In genomic region chr15:27486279-27486618, GRCm38 (mm10) we compare ENCODE assay signal across 11 mouse cellular contexts. TPM values are rescaled to one million over a fixed set of nuclear protein-coding genes. Genes with fewer than 3 reads are reported as not detected.
A peak's percentile ranks its signal among the peaks of the same experiment; 100 is the strongest.
DNase-seq lines count a peak whose midpoint lies in the region; ATAC-seq lines count a peak whose summit lies in the region.
"Had no signal": no experiment of that assay in that cellular context is flagged by ENCODE, and none has a peak within 500 bp of the region (broad histone marks: within the 10 kb centered on the region; RNA-seq: fewer than 3 reads in every experiment).

No protein-coding gene starts in this region.

- no peak for ATAC-seq in heart, embryonic 16.5 days (replicated peaks; ENCODE audit: extremely low read depth, insufficient read depth, low FRiP score)
- ATAC-seq in embryonic facial prominence, embryonic 15.5 days (ENCODE audit: insufficient number of reproducible peaks, low FRiP score, low TSS enrichment, low read depth) = no peak
- ATAC-seq in limb, embryonic 15.5 days (ENCODE audit: insufficient number of reproducible peaks, low FRiP score, low TSS enrichment, low read depth) = peak; percentile 33; the same call in 1 of the 2 replicates
- ATAC-seq: inflammation-experienced regulatory T-cells, adult 6 months had no signal

- no peaks in the 10 kb centered on the region for H3K36me3 ChIP-seq in heart, embryonic 16.5 days (ENCODE audit: control insufficient read depth, insufficient read depth)
- H3K36me3 ChIP-seq in embryonic facial prominence, embryonic 10.5 days (replicated peaks) = no peaks in the 10 kb centered on the region
- H3K36me3 ChIP-seq in embryonic facial prominence, embryonic 15.5 days = no peaks in the 10 kb centered on the region
- no peaks in the 10 kb centered on the region for H3K36me3 ChIP-seq in limb, embryonic 15.5 days
- H3K36me3 ChIP-seq: midbrain, embryonic 12.5 days had no signal

- H3K27ac ChIP-seq in heart, embryonic 16.5 days (ENCODE audit: low read length) = peak overlapping the region; percentile 56
- peak overlapping the region; percentile 54; the same call in 1 of the 2 replicates for H3K27ac ChIP-seq in embryonic facial prominence, embryonic 10.5 days (replicated peaks)
- peak overlapping the region; percentile 61 for H3K27ac ChIP-seq in embryonic facial prominence, embryonic 15.5 days (replicated peaks)
- peak overlapping the region; percentile 59; the same call in 1 of the 2 replicates for H3K27ac ChIP-seq in limb, embryonic 15.5 days
- H3K27ac ChIP-seq: midbrain, embryonic 12.5 days had no signal

- no peak for DNase-seq in heart, postnatal 10 days
- no peak for DNase-seq in embryonic facial prominence, embryonic 10.5 days (ENCODE audit: low spot score)
- no peak for DNase-seq in adrenal gland, postnatal 10 days
- DNase-seq in layer of hippocampus, postnatal 25 days (ENCODE audit: extremely low spot score in 1 of 2, low spot score in 1 of 2) = no peak
- DNase-seq: lung, embryonic 14.5 days had no signal

- no peak overlapping the region for H3K4me3 ChIP-seq in heart, embryonic 16.5 days (ENCODE audit: low read length)
- no peak overlapping the region for H3K4me3 ChIP-seq in embryonic facial prominence, embryonic 10.5 days
- H3K4me3 ChIP-seq in embryonic facial prominence, embryonic 15.5 days (replicated peaks) = peak overlapping the region; percentile 2; the same call in 1 of the 2 replicates
- no peak overlapping the region for H3K4me3 ChIP-seq in limb, embryonic 15.5 days
- H3K4me3 ChIP-seq: midbrain, embryonic 12.5 days had no signal

- no peaks in the 10 kb centered on the region for H3K27me3 ChIP-seq in heart, embryonic 16.5 days (ENCODE audit: control insufficient read depth, insufficient read depth, low read length)
- H3K27me3 ChIP-seq in embryonic facial prominence, embryonic 10.5 days (replicated peaks; ENCODE audit: low read depth, poor library complexity, severe bottlenecking) = no peaks in the 10 kb centered on the region
- no peaks in the 10 kb centered on the region for H3K27me3 ChIP-seq in embryonic facial prominence, embryonic 15.5 days
- H3K27me3 ChIP-seq in limb, embryonic 15.5 days = no peaks in the 10 kb centered on the region

- peaks cover 39% of the 10 kb centered on the region for H3K4me1 ChIP-seq in heart, embryonic 16.5 days (ENCODE audit: control insufficient read depth, insufficient read depth, low read length)
- H3K4me1 ChIP-seq in embryonic facial prominence, embryonic 10.5 days = peaks cover 40% of the 10 kb centered on the region
- H3K4me1 ChIP-seq in embryonic facial prominence, embryonic 15.5 days = peaks cover 46% of the 10 kb centered on the region
- H3K4me1 ChIP-seq in limb, embryonic 15.5 days = peaks cover 30% of the 10 kb centered on the region

- intact Hi-C loops in heart, postnatal 10 days (cut with DNase I) = no loop called here

- WGBS in heart, embryonic 16.5 days = 69% methylated on average over 5 of the region's 5 CpGs
- WGBS in embryonic facial prominence, embryonic 10.5 days = 58% methylated on average over 5 of the region's 5 CpGs
- 30% methylated on average over 5 of the region's 5 CpGs for WGBS in embryonic facial prominence, embryonic 15.5 days
- WGBS in limb, embryonic 15.5 days = 36% methylated on average over 5 of the region's 5 CpGs

- peak overlapping the region; percentile 49; the same call in 1 of the 2 replicates for H3K9ac ChIP-seq in heart, embryonic 16.5 days (ENCODE audit: low read length)
- no peak overlapping the region for H3K9ac ChIP-seq in embryonic facial prominence, embryonic 15.5 days
- no peak overlapping the region for H3K9ac ChIP-seq in limb, embryonic 15.5 days
- H3K9ac ChIP-seq: lung, embryonic 14.5 days; midbrain, embryonic 12.5 days had no signal

- peak overlapping the region; percentile 27 for H3K4me2 ChIP-seq in heart, embryonic 16.5 days (ENCODE audit: low read depth, low read length)
- peak overlapping the region; percentile 37 for H3K4me2 ChIP-seq in embryonic facial prominence, embryonic 15.5 days (replicated peaks)
- peak overlapping the region; percentile 17 for H3K4me2 ChIP-seq in limb, embryonic 15.5 days
- H3K4me2 ChIP-seq: midbrain, embryonic 12.5 days had no signal

- H3K9me3 ChIP-seq in heart, embryonic 16.5 days (replicated peaks; ENCODE audit: control insufficient read depth, low read length) = no peaks in the 10 kb centered on the region
- H3K9me3 ChIP-seq in embryonic facial prominence, embryonic 10.5 days = no peaks in the 10 kb centered on the region
- H3K9me3 ChIP-seq in embryonic facial prominence, embryonic 15.5 days (replicated peaks) = no peaks in the 10 kb centered on the region
- no peaks in the 10 kb centered on the region for H3K9me3 ChIP-seq in limb, embryonic 15.5 days
- H3K9me3 ChIP-seq: G1E; midbrain, embryonic 12.5 days had no signal

RNA-seq across cellular contexts. Expression of gene Ank, which starts 19.8 kb away (rescaled TPM):
- polyA plus RNA-seq in heart, embryonic 16.5 days (2015; fragmentation: Nextera tagmentation; extraction: Ambion mirVana) = 11.0 and 12.9 TPM in 2 replicates
- 100 to 1,000 TPM; 125 to 149 TPM for total RNA-seq in heart, postnatal 10 days (2021)
- polyA plus RNA-seq in embryonic facial prominence, embryonic 10.5 days (2016; fragmentation: Nextera tagmentation; extraction: Ambion mirVana) = 5.9 and 6.2 TPM in 2 replicates
- polyA plus RNA-seq in embryonic facial prominence, embryonic 15.5 days (2015; fragmentation: Nextera tagmentation; extraction: Ambion mirVana) = 21.8 and 23.3 TPM in 2 replicates
- polyA plus RNA-seq in limb, embryonic 15.5 days (2015; fragmentation: Nextera tagmentation; extraction: Ambion mirVana) = 16.3 and 16.9 TPM in 2 replicates
- 10 to 100 TPM; 30.1 to 33.3 TPM for total RNA-seq in adrenal gland, postnatal 10 days (2021)
- 100 to 1,000 TPM; 159 to 164 TPM for total RNA-seq in layer of hippocampus, postnatal 25 days (2021)
